Mouse (Mus musculus) megakaryocyte, embryonic 14.5 days (primary cell): ENCODE results near the gene Slfn4.

ENCODE experiments used
- FLI1 ChIP-seq: IDR thresholded peaks from 2 replicates; pipeline ENCODE4 v1.6.1; 2012; ENCODE audit warnings: low read length, inconsistent platforms, mixed read lengths
- GATA1 ChIP-seq: IDR thresholded peaks from 3 replicates; pipeline ENCODE4 v1.6.1; 2012; ENCODE audit warnings: mixed read lengths, low read length, inconsistent platforms, borderline replicate concordance

GRCm38 (mm10) chr11:83221328-83221877 lies 46.4 kb downstream of the Slfn4 start:
- TF ChIP-seq GATA1: no peak
- TF ChIP-seq FLI1: no peak
